Mouse (Mus musculus) T-helper 2 cell (primary cell): ENCODE results near the gene Hspb2.

ENCODE experiments used
- in situ Hi-C: fragments of 300-600 bp; cut with MboI, MseI; formaldehyde crosslinking; loops from one replicate; pipeline ENCODE4 v1.15.1; 2025; ENCODE audit warnings: high pct_unique_total_duplicates

The Hspb2 gene

GRCm38 (mm10) chr9:50750706-50751105, 1.4 kb downstream of the Hspb2 start:
- in situ Hi-C loops: no loop called here

- in situ Hi-C loops: no loop called here
Measured at GRCm38 (mm10) chr9:50746214-50746677, 5.9 kb downstream of the Hspb2 start, which contains the start of gene 2310030G06Rik. Gene 2310030G06Rik, minus strand, starts transcription at chr9:50746536.

GRCm38 (mm10) chr9:50745806-50746205, 6.3 kb downstream of the Hspb2 start:
- in situ Hi-C loops: no loop called here

- in situ Hi-C loops: no loop called here
Measured at GRCm38 (mm10) chr9:50742744-50743143, 9.4 kb downstream of the Hspb2 start.

- in situ Hi-C loops: no loop called here
Measured at GRCm38 (mm10) chr9:50742261-50742660, 9.9 kb downstream of the Hspb2 start.

GRCm38 (mm10) chr9:50740867-50741784, 11.0 kb downstream of the Hspb2 start:
- in situ Hi-C loops: no loop called here

- in situ Hi-C loops: no loop called here
Measured at GRCm38 (mm10) chr9:50738914-50739870, 13.0 kb downstream of the Hspb2 start, which contains the start of gene Dixdc1. Gene Dixdc1, minus strand, starts transcription at chr9:50739517.

GRCm38 (mm10) chr9:50734989-50735388, 17.2 kb downstream of the Hspb2 start:
- in situ Hi-C loops: no loop called here

- in situ Hi-C loops: no loop called here
Measured at GRCm38 (mm10) chr9:50732560-50732959, 19.6 kb downstream of the Hspb2 start.

- in situ Hi-C loops: no loop called here
Measured at GRCm38 (mm10) chr9:50729600-50729999, 22.6 kb downstream of the Hspb2 start.

GRCm38 (mm10) chr9:50727925-50728651, 24.1 kb downstream of the Hspb2 start:
- in situ Hi-C loops: no loop called here

GRCm38 (mm10) chr9:50727171-50727924, 24.8 kb downstream of the Hspb2 start:
- in situ Hi-C loops: no loop called here

- in situ Hi-C loops: no loop called here
Measured at GRCm38 (mm10) chr9:50725921-50726590, 26.1 kb downstream of the Hspb2 start.

- in situ Hi-C loops: no loop called here
Measured at GRCm38 (mm10) chr9:50724661-50725330, 27.4 kb downstream of the Hspb2 start.

GRCm38 (mm10) chr9:50724147-50724546, 28.0 kb downstream of the Hspb2 start:
- in situ Hi-C loops: no loop called here

- in situ Hi-C loops: no loop called here
Measured at GRCm38 (mm10) chr9:50723406-50723805, 28.7 kb downstream of the Hspb2 start.

- in situ Hi-C loops: no loop called here
Measured at GRCm38 (mm10) chr9:50722451-50722911, 29.7 kb downstream of the Hspb2 start.

GRCm38 (mm10) chr9:50721061-50721460, 31.1 kb downstream of the Hspb2 start:
- in situ Hi-C loops: no loop called here

GRCm38 (mm10) chr9:50718878-50719277, 33.3 kb downstream of the Hspb2 start:
- in situ Hi-C loops: no loop called here
